Mouse (Mus musculus): ENCODE results near the gene Prl7c1.
"Not testable (repeated sequence)": the region's sequence is repeated elsewhere in the genome, so short reads cannot be mapped to it uniquely, and the experiment has no call there.

The Prl7c1 gene

GRCm38 (mm10) chr13:27780704-27781103 lies at the start of gene Prl7c1:
Prl7c1 (minus strand) TSS chr13:27780804.
- DNase-seq = not testable (repeated sequence)

GRCm38 (mm10) chr13:27802765-27803164 lies 22.2 kb upstream of the Prl7c1 start:
- DNase-seq = no peak

DNA sequence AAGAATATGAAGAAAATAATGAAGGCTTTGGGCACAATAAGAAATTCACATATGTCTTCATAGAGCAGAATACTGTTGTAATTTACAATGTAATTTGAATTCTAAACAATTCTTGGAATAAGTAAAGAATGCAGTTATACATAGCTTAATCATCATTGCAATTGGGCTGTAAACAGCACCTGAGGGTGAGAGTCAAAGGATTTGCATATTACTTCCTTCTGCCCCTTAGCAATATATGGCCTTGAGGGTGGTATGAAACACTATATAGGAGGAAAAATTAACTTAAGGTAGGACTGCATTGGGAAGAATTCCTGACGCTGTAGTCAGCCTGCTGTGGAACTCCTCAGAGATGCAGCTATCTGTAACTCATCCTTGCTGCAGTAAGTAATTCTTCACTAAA lies 20.8 kb upstream of the Prl7c1 start, which contains the start of gene Prl2a1:
TSS of gene Prl2a1 (plus strand) at position 301 of the 400 bp plus-strand sequence.
- no peak for DNase-seq

DNA sequence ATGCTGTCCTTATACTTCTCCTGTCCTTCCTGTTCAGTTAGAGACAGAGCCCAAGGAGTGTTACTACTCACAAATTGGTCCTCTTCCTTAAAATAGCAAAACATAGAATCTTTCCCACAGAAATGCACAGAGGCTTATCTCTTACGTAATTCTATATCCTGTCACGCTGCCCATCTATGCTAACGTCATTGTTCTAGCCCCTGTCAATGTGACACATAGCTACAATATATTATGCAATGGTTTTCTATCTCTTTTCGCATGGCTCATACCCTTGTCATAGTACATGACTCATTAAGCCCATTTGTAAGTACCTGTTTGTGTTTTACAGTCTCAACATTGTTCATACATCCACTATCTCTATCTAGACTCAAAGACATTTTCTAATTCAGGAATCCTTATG lies 18.7 kb upstream of the Prl7c1 start:
- no peak for DNase-seq

GRCm38 (mm10) chr13:27734512-27735186 lies 46.0 kb downstream of the Prl7c1 start:
- DNase-seq = no peak

- not testable (repeated sequence) for DNase-seq
Measured at GRCm38 (mm10) chr13:27730286-27730959, 50.2 kb downstream of the Prl7c1 start.

DNA sequence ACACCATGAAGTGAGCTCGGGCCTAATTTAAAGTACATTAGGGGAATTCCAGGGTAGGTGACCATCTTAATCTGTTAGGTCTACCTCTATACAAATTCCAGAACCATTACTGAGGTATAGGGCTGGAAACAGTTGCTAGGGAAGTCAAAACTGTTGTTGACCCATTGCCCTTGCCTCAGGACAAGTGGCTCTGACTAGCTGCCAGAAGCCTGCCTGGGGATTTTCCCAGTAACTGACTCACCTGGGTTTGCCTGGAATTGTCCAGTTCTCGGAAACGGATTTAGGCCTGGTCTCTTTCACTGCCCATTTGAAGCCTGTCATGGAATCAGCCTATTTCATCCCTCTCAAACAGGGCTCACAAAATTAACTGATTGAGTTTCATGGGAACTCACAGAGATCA lies 55.5 kb downstream of the Prl7c1 start:
- DNase-seq = not testable (repeated sequence)
